Mouse (Mus musculus) limb, embryonic 15.5 days (tissue): Measurements from ENCODE around the gene Lmln. TPM values are rescaled to one million over a fixed set of nuclear protein-coding genes. Genes with fewer than 3 reads are reported as not detected.
"Not testable (repeated sequence)": the region's sequence is repeated elsewhere in the genome, so short reads cannot be mapped to it uniquely, and the experiment has no call there.

ENCODE experiments used
- ATAC-seq: fragments of 200-750 bp; cut with Nextera tagmentation; 2 replicates; pipeline ENCODE4 v1.8.0; 2017; ENCODE audit warnings: low read depth, moderate TSS enrichment; ENCODE audit not compliant: insufficient number of reproducible peaks, low FRiP score, low TSS enrichment
- H3K27ac ChIP-seq: fragments of 300-500 bp; sonication (generic); 2 replicates; pipeline ENCODE4 v1.5.1; 2015; ENCODE audit warnings: moderate library complexity, mild to moderate bottlenecking, inconsistent platforms
- H3K27me3 ChIP-seq: fragments of 300-500 bp; sonication (generic); 2 replicates; pipeline ENCODE4 v1.6.1; 2015; ENCODE audit warnings: inconsistent platforms
- H3K36me3 ChIP-seq: fragments of 300-500 bp; sonication (generic); 2 replicates; pipeline ENCODE4 v1.6.1; 2015; ENCODE audit warnings: inconsistent platforms
- H3K4me1 ChIP-seq: fragments of 300-500 bp; sonication (generic); 2 replicates; pipeline ENCODE4 v1.6.1; 2015; ENCODE audit warnings: inconsistent platforms
- H3K4me2 ChIP-seq: fragments of 300-500 bp; sonication (generic); 2 replicates; pipeline ENCODE4 v1.6.1; 2015; ENCODE audit warnings: mild to moderate bottlenecking, inconsistent platforms
- H3K4me3 ChIP-seq: fragments of 300-500 bp; sonication (generic); 2 replicates; pipeline ENCODE4 v1.5.1; 2015; ENCODE audit warnings: mild to moderate bottlenecking, inconsistent platforms
- H3K9ac ChIP-seq: fragments of 300-500 bp; sonication (generic); 2 replicates; pipeline ENCODE4 v1.6.1; 2015; ENCODE audit warnings: inconsistent platforms
- H3K9me3 ChIP-seq: fragments of 300-500 bp; sonication (generic); 2 replicates; pipeline ENCODE4 v1.6.1; 2016; ENCODE audit warnings: inconsistent platforms
- WGBS: fragments of 180-500 bp; shearing (Covaris S2); methylation state at CpG from one replicate; pipeline ENCODE4 v1.1.7; 2015; 5-methylcytosine and 5-hydroxymethylcytosine counted together
- polyA plus RNA-seq: library from polyadenylated mRNA; unstranded; fragments of >200 nt; fragmentation: Nextera tagmentation; extraction: Ambion mirVana; gene quantifications from 2 replicates; pipeline ENCODE4 v1.2.1, GENCODE M21; 2015

The Lmln gene
- polyA plus RNA-seq, 1 experiment from 2014 or later = 1.7 TPM

- Histone ChIP-seq H3K9me3 (no peaks in the 10 kb centered on the region), H3K27me3 (no peaks in the 10 kb centered on the region), H3K27ac (no peak overlapping the region), H3K4me2 (no peak overlapping the region), H3K9ac (no peak overlapping the region), H3K4me1 (no peaks in the 10 kb centered on the region), H3K4me3 (no peak overlapping the region), H3K36me3 (no peaks in the 10 kb centered on the region)
- WGBS = 66% methylated on average over 2 of the region's 2 CpGs
- ATAC-seq = no peak
Measured at GRCm38 (mm10) chr16:33083996-33084395, 21.7 kb downstream of the Lmln start.

- H3K27me3 ChIP-seq = no peaks in the 10 kb centered on the region
- no peak overlapping the region for H3K4me3 ChIP-seq
- no peak overlapping the region for H3K9ac ChIP-seq
- H3K4me2 ChIP-seq = no peak overlapping the region
- no peaks in the 10 kb centered on the region for H3K4me1 ChIP-seq
- H3K36me3 ChIP-seq = 0 out of 2 replicates have a peak, but pooled peaks cover 3% of the 10 kb centered on the region
- whole genome bisulfite sequencing = 85% methylated on average over 8 of the region's 8 CpGs
- ATAC-seq = no peak
- no peak overlapping the region for H3K27ac ChIP-seq
- H3K9me3 ChIP-seq = no peaks in the 10 kb centered on the region
Measured at GRCm38 (mm10) chr16:33085666-33086065, 23.3 kb downstream of the Lmln start.

GRCm38 (mm10) chr16:33113726-33114125, 51.4 kb downstream of the Lmln start:
- Histone ChIP-seq H3K27ac (no peak overlapping the region), H3K4me1 (no peaks in the 10 kb centered on the region), H3K4me2 (no peak overlapping the region), H3K9ac (no peak overlapping the region), H3K27me3 (no peaks in the 10 kb centered on the region), H3K4me3 (no peak overlapping the region), H3K9me3 (no peaks in the 10 kb centered on the region), H3K36me3 (peaks cover 6% of the 10 kb centered on the region)
- 54% methylated on average over 4 of the region's 4 CpGs for WGBS
- ATAC-seq = no peak

- Histone ChIP-seq H3K27me3 (no peaks in the 10 kb centered on the region), H3K9me3 (no peaks in the 10 kb centered on the region), H3K9ac (no peak overlapping the region), H3K27ac (no peak overlapping the region), H3K4me1 (peaks cover 13% of the 10 kb centered on the region), H3K36me3 (no peaks in the 10 kb centered on the region; the same call in 1 of the 2 replicates), H3K4me3 (no peak overlapping the region), H3K4me2 (no peak overlapping the region)
- 50% methylated on average over 8 of the region's 8 CpGs for WGBS
- no peak for ATAC-seq
Measured at GRCm38 (mm10) chr16:33123373-33123772, 61.1 kb downstream of the Lmln start.

GRCm38 (mm10) chr16:33123938-33124820, 61.9 kb downstream of the Lmln start:
- no peak overlapping the region for H3K9ac ChIP-seq
- no peak overlapping the region for H3K4me3 ChIP-seq
- no peaks in the 10 kb centered on the region for H3K9me3 ChIP-seq
- no peak overlapping the region for H3K27ac ChIP-seq
- H3K4me2 ChIP-seq = no peak overlapping the region
- WGBS = 27% methylated on average over 24 of the region's 24 CpGs
- no peaks in the 10 kb centered on the region for H3K36me3 ChIP-seq
- H3K27me3 ChIP-seq = no peaks in the 10 kb centered on the region
- H3K4me1 ChIP-seq = peaks cover 13% of the 10 kb centered on the region
- ATAC-seq = no peak

GRCm38 (mm10) chr16:33127052-33127451, 64.7 kb downstream of the Lmln start:
- H3K4me2 ChIP-seq = no peak overlapping the region
- no peak overlapping the region for H3K27ac ChIP-seq
- H3K36me3 ChIP-seq = no peaks in the 10 kb centered on the region
- 47% methylated on average over 6 of the region's 6 CpGs for WGBS
- H3K4me3 ChIP-seq = no peak overlapping the region
- H3K4me1 ChIP-seq = peaks cover 21% of the 10 kb centered on the region
- H3K9ac ChIP-seq = no peak overlapping the region
- no peaks in the 10 kb centered on the region for H3K9me3 ChIP-seq
- H3K27me3 ChIP-seq = no peaks in the 10 kb centered on the region
- ATAC-seq = peak; percentile 65

- H3K9me3 ChIP-seq = no peaks in the 10 kb centered on the region
- H3K4me2 ChIP-seq = no peak overlapping the region
- ATAC-seq = no peak
- peaks cover 8% of the 10 kb centered on the region for H3K4me1 ChIP-seq
- H3K27ac ChIP-seq = no peak overlapping the region
- WGBS = 26% methylated on average over 4 of the region's 4 CpGs
- H3K36me3 ChIP-seq = no peaks in the 10 kb centered on the region
- H3K27me3 ChIP-seq = no peaks in the 10 kb centered on the region
- no peak overlapping the region for H3K9ac ChIP-seq
- H3K4me3 ChIP-seq = no peak overlapping the region
Measured at GRCm38 (mm10) chr16:33130731-33131130, 68.4 kb downstream of the Lmln start.

- H3K4me3 ChIP-seq = no peak overlapping the region
- H3K27me3 ChIP-seq = no peaks in the 10 kb centered on the region
- ATAC-seq = no peak
- no peak overlapping the region for H3K27ac ChIP-seq
- 81% methylated on average over 13 of the region's 13 CpGs for WGBS
- no peaks in the 10 kb centered on the region for H3K36me3 ChIP-seq
- H3K9me3 ChIP-seq = no peaks in the 10 kb centered on the region
- H3K9ac ChIP-seq = no peak overlapping the region
- H3K4me1 ChIP-seq = peaks cover 8% of the 10 kb centered on the region; the same call in 1 of the 2 replicates
- H3K4me2 ChIP-seq = no peak overlapping the region
Measured at GRCm38 (mm10) chr16:33133186-33133585, 70.9 kb downstream of the Lmln start.

GRCm38 (mm10) chr16:33135167-33135566, 72.8 kb downstream of the Lmln start:
- ATAC-seq = no peak
- no peak overlapping the region for H3K9ac ChIP-seq
- no peaks in the 10 kb centered on the region for H3K27me3 ChIP-seq
- H3K4me2 ChIP-seq = no peak overlapping the region
- peaks cover 6% of the 10 kb centered on the region; the same call in 1 of the 2 replicates for H3K4me1 ChIP-seq
- H3K36me3 ChIP-seq = no peaks in the 10 kb centered on the region
- no peak overlapping the region for H3K27ac ChIP-seq
- H3K9me3 ChIP-seq = no peaks in the 10 kb centered on the region
- 58% methylated on average over 4 of the region's 4 CpGs for WGBS
- no peak overlapping the region for H3K4me3 ChIP-seq

- not testable (repeated sequence) for H3K27ac ChIP-seq, H3K4me3 ChIP-seq, H3K9ac ChIP-seq, ATAC-seq, H3K4me2 ChIP-seq, H3K9me3 ChIP-seq, H3K36me3 ChIP-seq, H3K4me1 ChIP-seq, H3K27me3 ChIP-seq
- WGBS = 82% methylated on average over 7 of the region's 7 CpGs
Measured at GRCm38 (mm10) chr16:33139061-33139460, 76.7 kb downstream of the Lmln start.

- WGBS = 69% methylated on average over 3 of the region's 3 CpGs
- no peak overlapping the region for H3K4me3 ChIP-seq
- H3K9ac ChIP-seq = no peak overlapping the region
- no peak for ATAC-seq
- H3K4me2 ChIP-seq = no peak overlapping the region
- H3K27ac ChIP-seq = no peak overlapping the region
- H3K36me3 ChIP-seq = no peaks in the 10 kb centered on the region
- H3K27me3 ChIP-seq = no peaks in the 10 kb centered on the region
- H3K4me1 ChIP-seq = no peaks in the 10 kb centered on the region
- H3K9me3 ChIP-seq = no peaks in the 10 kb centered on the region
Measured at GRCm38 (mm10) chr16:33141758-33142280, 79.5 kb downstream of the Lmln start.

GRCm38 (mm10) chr16:33143452-33143851, 81.1 kb downstream of the Lmln start:
- no peak for ATAC-seq
- Histone ChIP-seq H3K36me3 (no peaks in the 10 kb centered on the region), H3K27me3 (no peaks in the 10 kb centered on the region), H3K27ac (no peak overlapping the region), H3K4me1 (no peaks in the 10 kb centered on the region), H3K9ac (no peak overlapping the region), H3K9me3 (no peaks in the 10 kb centered on the region), H3K4me2 (no peak overlapping the region), H3K4me3 (no peak overlapping the region)
- WGBS = 72% methylated on average over 2 of the region's 2 CpGs
